Mouse (Mus musculus) stomach, postnatal 0 days (tissue): ENCODE data around the gene Itgam.

Experiments used
- CTCF ChIP-seq: IDR thresholded peaks from 2 replicates; pipeline ENCODE4 v1.5.1; 2016; ENCODE audit warnings: antibody characterized with exemption, low read depth, mild to moderate bottlenecking, moderate library complexity
- EP300 ChIP-seq: optimal IDR thresholded peaks from 2 replicates; pipeline ENCODE3; 2016; ENCODE audit warnings: antibody characterized with exemption

GRCm38 (mm10) chr7:128062456-128062855 lies at the start of gene Itgam, which contains the start of gene Gm49368:
- TF ChIP-seq EP300 (no peak), CTCF (no peak)
